Mouse (Mus musculus) 3T3-L1 (cell line): ENCODE data around the gene Gse1.

Experiments used
- DNase-seq: peaks from one replicate; pipeline ENCODE4 v3.0.0-alpha.2; 2015; ENCODE audit warnings: low read depth, low spot score

The Gse1 gene

DNA sequence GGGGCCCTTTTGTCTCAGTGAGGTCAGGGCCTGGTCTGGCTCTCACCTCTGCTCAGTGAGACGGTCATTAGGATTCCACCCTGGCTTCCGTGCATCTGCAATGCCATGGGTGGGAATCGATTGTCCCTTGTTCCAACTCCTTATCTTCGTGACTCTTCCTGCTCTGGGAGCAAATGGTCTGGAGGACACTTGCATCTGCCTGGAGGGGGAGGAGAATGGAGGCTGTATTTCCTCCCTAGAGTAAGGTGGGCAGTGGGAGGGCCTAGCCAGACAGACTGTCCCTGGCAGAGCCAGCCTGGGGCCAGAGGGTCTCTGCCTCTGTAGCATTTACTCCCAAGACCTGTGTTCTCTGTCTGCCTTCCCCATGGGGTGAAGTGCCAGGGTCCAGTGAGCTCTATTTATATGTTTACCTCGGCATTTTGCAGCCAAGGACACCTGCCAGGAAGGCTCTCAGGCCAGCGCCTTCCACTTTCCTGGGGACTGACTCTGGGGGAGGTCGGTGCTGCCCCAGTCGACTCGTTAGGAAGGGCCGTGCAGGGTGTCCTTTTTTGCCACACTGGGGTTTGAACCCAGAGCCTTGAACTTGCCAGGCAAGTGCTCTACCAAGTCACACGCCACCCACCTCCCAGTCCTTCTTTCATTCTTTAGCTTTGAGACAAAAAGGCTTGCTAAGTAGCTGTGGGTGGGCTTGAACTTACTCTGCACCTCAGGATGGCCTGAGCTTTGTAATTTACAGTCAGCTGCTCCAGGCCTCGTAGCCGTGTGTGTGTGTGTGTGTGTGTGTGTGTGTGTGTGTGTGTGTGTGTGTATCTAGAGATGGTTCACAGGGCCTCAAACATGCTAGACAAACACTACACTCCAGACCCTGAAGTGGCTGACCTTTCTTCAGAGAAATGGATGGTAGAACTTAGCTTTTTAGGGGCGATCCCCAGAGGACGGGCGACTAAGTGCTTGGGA is 265.5 kb downstream of the Gse1 start:
- no peak for DNase-seq

DNA sequence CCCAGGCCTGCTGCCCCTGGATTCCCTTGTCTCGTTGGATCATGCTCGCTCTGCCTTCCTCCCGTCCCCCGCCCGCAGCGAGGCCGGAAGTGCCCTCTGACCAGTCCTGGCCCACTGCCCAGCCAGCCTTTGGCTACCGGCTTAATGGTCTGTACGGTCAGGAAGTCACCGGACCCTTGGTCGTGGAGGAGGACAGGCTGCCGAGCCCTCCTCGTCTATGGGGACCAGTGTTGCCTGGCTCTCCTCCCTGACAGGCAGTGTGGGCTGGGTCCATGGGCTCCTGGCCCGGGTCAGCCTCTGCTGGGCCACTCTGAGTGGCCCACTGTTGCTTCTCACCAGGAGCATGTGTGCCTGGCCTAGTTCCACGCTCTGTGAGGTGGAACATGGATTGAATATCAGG is 266.6 kb downstream of the Gse1 start:
- peak; percentile 75 for DNase-seq

GRCm38 (mm10) chr8:120495461-120495860 is 267.2 kb downstream of the Gse1 start:
- DNase-seq: no peak

GRCm38 (mm10) chr8:120496478-120496877 is 268.2 kb downstream of the Gse1 start:
- no peak for DNase-seq

- DNase-seq: no peak
Observed at GRCm38 (mm10) chr8:120497503-120497946, 269.3 kb downstream of the Gse1 start.

GRCm38 (mm10) chr8:120498349-120498831 is 270.1 kb downstream of the Gse1 start:
- peak; percentile 60 for DNase-seq

DNA sequence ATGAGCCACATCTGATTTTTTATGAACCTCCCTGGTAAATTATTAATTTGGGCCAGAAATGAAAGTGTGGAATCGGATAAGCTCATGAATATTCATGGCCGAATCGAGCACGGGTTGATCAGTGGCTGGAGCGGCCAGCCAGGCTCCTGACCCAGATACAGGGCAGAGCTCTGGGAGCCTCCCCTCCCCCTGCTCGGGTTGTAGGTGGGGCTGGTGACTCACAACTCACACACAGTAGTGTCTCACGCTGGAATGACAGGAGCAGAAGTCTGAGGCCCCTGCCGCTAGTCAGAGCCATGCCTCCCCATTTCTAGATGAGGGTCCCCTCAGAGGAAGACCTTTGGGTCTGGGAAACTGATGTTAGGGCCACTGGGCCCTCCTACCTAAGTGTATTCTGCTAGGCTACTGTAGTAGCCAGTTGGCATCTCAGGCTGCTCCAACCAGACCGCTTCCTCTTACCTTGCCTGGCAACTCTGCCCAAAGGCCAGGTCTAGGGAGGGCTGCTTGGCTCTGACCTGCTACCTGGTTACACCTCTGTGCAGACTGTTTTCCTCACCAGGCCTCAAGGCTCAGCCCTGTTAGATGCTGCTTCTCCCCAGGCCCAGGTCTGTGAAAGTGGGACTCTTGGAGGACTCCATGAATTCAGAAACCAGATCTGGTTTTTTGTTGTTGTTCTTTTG is 270.8 kb downstream of the Gse1 start:
- DNase-seq: peak; percentile 92

DNA sequence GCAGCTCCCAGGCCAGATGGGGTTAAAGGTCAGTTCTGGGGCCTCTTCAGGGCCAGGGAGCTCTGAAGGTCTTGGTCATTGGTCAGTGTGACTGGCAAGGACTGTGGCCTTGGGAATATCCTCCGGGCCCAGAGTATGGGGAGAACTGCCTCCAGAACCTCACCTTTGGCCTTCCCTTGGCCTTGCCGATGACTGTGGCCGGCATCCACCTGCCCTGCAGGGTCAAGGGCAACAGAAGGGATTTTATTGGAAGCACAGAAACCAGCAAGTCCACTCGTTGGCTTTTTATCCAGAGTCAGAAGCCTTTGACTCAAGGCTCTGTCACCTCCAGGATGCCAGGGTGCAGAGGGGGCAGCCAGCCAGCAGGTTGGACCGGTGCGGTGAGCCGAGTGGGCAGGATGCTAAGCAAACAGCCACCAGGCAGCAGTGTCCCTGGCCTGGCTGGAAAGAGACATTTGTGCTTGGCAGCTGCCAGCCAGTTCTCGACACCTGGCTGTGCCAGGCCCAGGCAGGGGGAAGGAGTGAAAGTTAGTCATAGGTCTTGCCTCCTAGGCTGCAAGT is 272.5 kb downstream of the Gse1 start:
- DNase-seq: no peak

- no peak for DNase-seq
Observed at GRCm38 (mm10) chr8:120501426-120501825, 273.2 kb downstream of the Gse1 start.

DNA sequence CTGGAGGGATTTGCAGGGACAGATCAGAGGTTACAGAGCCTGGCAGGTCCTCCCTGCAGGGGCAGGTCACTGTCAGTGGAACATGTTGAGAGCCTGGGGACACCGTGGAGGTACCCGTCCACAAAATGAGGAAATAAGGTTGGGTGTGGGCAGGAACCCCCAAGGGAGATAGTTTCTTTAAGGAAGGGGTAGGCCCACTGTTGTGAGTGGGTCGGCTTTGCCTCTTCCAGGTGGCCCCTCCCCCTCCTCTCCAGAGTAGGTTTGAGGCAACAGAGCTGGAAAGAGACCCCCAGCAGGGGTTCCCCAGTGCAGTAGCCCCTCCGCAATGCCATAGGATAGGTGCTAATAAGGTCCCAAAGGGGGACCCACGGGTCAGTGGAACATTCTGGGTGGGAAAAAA is 274.2 kb downstream of the Gse1 start:
- no peak for DNase-seq

GRCm38 (mm10) chr8:120504251-120505081 is 276.2 kb downstream of the Gse1 start:
- peak; percentile 86 for DNase-seq

- DNase-seq: no peak
Observed at GRCm38 (mm10) chr8:120505082-120505511, 276.8 kb downstream of the Gse1 start.

DNA sequence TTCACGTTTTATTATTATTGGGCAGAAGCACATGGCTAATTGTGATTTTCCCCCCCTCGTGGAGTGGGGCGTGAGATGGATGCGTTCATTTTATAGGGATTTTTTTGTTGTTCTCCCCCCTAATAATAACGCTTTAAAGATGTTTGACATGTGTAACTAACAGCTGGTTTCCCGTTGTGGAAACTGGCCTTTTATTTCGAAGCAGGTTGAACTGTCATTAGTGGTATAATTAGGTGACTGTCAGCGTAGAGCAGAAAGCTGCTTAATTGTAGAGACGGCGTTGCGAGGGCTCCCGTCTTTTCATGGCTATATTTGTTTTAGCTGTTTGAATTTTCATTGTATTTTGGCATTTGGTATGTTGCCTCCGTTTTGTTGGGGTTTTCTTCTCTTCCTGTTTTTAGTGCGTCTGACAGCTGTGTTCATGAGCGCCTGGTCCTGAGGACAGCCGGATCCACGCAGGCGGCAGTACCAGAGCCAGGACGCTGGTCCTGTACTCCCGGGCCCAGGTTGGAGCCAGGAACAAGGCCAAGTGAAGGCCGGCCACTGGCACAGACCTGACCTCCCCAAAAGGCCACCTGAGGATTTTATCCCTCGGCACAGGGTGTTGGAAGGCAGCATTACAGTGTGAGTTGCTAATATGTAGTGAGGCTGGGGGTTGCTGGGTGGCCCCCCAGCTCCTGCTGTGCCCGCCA is 277.5 kb downstream of the Gse1 start:
- no peak for DNase-seq

DNA sequence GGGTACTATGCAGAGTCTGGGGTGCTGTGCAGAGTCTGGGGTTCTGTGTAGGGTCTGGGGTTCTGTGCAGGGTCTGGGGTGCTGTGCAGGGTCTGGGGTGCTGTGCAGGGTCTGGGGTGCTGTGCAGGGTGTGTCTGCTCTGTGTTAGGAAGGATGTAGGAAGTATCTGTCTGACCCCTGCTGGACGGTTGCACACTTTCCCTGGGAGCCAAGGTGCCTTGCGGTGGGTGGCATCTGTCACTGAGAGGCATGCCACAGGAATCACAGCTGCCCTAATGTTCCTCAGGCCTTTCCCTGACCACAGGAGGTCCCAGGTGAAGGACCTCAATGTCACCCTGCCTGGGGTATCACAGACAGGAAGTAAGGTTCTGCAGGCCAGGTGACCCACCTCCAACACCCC is 278.3 kb downstream of the Gse1 start:
- DNase-seq: no peak

- DNase-seq: no peak
Observed at GRCm38 (mm10) chr8:120507290-120507689, 279.0 kb downstream of the Gse1 start.

GRCm38 (mm10) chr8:120509136-120510034 is 281.1 kb downstream of the Gse1 start:
- DNase-seq: no peak

- DNase-seq: no peak
Observed at GRCm38 (mm10) chr8:120510035-120510416, 281.8 kb downstream of the Gse1 start.

- no peak for DNase-seq
Observed at GRCm38 (mm10) chr8:120510863-120511457, 282.7 kb downstream of the Gse1 start.

- DNase-seq: no peak
Observed at GRCm38 (mm10) chr8:120511737-120512136, 283.5 kb downstream of the Gse1 start.
